Mouse (Mus musculus) frontal cortex, postnatal 14 days (tissue): ENCODE measurements around the gene Ralgps2.
A peak's percentile ranks its signal among the peaks of the same experiment; 100 is the strongest.

ENCODE experiments used
- DNase-seq, 2 experiments: peaks; one replicate each; pipeline ENCODE4 v3.0.0; 2022; ENCODE audit warnings: low spot score in 2 of 2

Gene Ralgps2

DNA sequence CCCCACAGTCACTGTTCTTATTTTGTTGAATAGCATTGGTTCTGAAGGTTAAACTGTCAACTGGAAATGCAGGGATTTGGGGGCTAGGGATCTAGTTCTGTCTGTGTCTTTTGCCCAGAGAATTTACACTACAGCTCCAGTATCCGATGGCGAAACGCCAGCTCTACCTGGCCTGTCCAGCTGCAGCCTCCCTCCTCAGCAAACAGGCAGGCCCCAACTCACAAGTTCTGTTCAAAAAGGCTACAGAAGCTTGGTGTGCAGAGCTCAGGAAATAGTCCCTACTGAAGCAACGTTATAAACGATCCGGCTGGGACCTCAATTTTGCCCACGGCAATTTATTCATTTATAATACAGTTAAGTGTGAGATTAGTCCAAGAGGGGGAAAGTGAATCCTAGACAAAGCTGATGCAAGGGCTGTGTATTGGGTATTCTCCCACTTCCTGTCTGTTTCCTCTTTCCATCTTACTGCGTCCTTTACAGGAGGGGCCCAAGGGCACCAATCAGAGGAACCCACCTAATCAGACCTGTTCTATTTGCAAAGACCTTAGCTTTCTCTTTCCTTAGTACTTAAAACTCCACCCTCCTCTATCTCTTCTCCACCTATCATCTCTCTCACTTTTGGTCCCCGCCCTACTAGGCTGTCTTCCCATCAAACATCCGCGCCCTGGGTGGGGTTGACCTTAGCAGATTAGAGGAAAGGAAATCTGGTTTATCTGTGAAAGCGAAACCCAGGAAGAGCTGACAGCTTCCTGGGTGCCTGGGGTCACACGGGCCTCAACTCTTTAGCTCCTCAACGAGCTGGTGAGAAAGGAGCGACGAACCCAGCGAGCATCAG, 16.7 kb upstream of the Ralgps2 start:
- no peak for DNase-seq

DNA sequence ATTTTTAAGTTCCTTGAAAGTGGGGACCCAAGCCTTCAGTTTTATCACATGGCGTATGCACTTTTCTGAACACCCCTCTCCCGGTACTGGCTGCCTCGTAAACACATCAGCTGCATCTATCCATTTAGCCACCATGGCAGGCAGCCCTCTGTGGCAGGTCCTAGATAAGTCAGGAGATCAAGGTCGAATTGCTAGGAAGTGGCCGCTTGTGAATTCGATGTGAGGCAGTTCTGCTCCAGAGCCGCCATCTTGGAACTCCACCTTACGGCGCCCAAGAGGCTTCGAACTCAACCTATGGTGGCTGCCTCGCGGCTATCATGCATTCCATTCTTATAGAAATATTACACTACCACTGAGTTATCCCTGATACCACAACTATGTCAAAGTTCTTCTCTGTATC, 14.8 kb upstream of the Ralgps2 start:
- DNase-seq, result no peak

DNA sequence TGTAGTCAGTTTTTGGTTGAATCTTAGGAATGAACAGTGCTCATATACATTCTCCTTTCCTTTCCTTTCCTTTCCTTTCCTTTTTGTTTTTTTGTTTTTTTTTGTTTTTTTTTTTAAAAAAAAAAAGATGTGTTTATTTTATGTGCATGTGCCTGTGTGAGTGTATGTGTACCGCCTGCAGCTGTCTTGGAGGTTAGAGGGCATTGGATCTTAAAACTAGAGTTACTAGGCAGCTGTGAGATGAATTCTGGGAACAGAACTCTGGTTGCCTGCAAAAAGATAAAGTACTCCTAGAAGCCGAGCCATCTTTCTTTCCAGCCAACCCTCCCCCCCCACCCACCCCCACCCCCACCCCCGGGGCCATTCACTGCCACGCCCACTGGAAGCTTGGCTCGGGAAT, 10.9 kb upstream of the Ralgps2 start:
- DNase-seq, result no peak

DNA sequence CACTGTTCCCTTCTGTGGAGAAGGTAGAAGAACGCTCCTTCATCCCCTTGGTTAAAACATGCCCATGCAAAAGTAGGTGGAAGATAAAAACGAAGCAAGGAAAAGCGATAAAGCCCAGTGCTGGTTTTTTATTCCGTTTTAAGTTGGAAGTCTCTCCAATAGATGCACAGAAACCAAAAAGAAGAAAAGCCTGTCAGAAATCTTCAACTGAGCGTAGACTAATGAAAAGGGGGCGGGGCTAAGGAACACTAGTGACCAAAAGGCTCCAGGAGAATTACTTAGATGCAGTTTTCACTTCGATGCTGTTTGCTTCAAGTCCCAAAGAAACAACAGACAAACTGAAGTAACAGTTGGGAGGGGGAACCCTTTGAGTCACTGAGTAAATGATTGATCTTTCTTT, 1.2 kb upstream of the Ralgps2 start:
- no peak for DNase-seq

- DNase-seq, result no peak
Observed at GRCm38 (mm10) chr1:156940142-156940522, 706 bp upstream of the Ralgps2 start.

- peak; percentile 67 to 75 for DNase-seq
Observed at GRCm38 (mm10) chr1:156938705-156939242, 652 bp downstream of the Ralgps2 start.

GRCm38 (mm10) chr1:156937436-156937835, 2.0 kb downstream of the Ralgps2 start:
- DNase-seq, result no peak

GRCm38 (mm10) chr1:156933712-156934111, 5.7 kb downstream of the Ralgps2 start:
- no peak for DNase-seq

- no peak for DNase-seq
Observed at GRCm38 (mm10) chr1:156932036-156932774, 7.2 kb downstream of the Ralgps2 start.

GRCm38 (mm10) chr1:156931106-156931870, 8.1 kb downstream of the Ralgps2 start:
- no peak for DNase-seq

DNA sequence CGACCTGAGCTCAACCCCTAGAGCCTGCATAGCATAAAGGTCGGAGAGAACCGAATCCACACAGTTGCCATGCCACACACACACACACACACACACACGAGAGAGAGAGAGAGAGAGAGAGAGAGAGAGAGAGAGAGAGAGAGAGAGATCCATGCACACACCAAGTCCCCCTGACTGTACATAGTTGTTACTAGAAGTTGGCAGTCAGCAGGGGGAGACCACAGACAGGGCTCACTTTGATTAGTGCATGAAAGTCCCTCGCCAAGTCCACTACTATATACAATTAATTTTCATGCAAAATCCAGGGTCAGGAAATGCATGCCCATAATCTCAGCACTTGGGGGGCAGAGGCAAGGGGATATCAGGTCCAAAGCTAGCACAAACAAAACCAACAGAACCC, 9.2 kb downstream of the Ralgps2 start:
- no peak for DNase-seq

- DNase-seq, result no peak
Observed at GRCm38 (mm10) chr1:156928255-156928654, 11.2 kb downstream of the Ralgps2 start.

DNA sequence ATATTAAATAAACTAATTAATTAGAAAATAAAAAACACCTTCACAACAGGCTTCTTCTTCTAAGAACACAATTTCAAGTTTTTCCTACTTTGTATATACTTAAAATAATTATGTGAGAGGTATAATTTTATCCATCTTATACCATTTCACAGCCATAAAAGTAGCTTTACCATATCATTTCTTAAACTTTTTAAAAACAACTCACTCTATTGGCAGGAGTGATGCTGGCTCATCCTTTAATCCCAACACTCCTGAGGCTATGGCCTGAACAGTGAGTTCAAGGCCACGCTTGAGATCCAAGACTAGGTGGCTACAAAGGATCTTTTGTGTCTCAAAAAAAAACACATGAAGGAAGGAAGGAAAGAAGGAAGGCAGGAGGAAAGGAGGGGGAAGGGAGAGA, 15.9 kb downstream of the Ralgps2 start:
- DNase-seq, result no peak

GRCm38 (mm10) chr1:156922921-156923320, 16.5 kb downstream of the Ralgps2 start:
- DNase-seq, result no peak

DNA sequence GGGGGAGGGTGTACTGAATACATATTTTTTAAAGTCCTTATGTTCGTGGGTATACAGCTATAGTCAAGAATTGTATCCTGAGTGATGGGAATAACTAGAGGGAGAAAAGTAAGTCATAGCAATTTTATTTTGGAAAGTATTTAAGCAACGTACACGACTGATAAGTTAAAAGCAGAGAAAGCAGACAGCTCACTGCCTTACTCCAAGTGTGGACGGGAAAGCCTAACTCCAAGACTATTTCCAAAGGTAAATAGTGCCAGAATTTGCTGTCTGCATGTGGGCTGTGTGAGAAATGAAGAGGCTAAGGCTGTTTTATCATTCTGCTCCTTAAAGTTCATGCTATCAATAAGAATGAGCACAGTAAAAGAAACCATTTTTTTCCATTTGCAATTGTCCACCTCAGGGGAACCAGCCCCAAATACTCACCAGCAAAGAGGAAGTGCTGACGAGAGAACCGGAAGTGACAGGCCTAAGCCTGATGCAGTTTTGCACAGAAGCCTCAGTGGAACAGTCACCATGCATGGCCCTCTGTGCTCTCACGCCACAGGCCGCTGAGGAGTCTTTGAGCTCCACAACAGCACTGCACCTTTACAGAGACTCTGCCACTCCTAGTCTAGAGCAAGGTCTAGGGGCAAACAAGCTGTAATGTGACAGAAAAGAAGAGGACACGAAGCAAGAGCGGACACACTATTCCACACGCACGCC, 18.0 kb downstream of the Ralgps2 start:
- DNase-seq, result no peak

DNA sequence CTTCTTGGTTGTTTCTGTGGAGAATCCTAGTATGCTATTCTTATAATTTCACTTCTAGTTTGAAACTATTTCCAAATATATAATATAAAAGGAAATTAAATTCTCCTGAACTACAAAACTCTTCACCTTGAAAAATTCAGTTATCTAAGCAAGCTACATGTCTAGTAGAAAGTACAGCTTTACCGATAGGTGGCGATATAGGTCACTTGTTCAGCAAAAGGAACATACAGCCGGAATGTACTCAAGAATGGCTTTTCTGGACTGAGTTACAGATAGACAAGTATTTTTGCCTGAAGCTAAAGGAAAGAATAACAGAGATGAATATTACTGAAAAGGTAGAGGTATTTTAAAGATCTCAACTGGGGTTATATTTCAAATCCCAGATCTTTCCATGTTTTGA, 22.0 kb downstream of the Ralgps2 start:
- no peak for DNase-seq

GRCm38 (mm10) chr1:156916361-156916760, 23.1 kb downstream of the Ralgps2 start:
- DNase-seq, result no peak

DNA sequence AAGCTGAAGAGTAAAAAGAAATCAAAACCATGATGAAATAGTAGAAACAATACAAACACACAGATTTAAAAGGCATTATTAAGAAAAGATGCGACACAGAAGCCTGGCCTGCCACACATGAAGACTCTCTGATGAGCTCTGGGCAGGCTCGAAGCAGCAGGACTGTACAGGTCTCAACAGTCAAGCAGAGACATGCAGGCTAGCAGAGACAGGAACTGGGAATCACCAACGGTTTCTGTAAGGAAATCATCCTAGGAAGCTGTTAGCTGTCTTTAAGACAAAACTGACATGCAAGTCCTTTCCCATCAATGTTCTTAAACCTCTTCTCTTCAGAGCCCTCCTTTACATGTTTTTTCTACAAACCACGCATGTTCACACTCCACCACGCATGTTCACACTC, 24.5 kb downstream of the Ralgps2 start:
- DNase-seq, result no peak

DNA sequence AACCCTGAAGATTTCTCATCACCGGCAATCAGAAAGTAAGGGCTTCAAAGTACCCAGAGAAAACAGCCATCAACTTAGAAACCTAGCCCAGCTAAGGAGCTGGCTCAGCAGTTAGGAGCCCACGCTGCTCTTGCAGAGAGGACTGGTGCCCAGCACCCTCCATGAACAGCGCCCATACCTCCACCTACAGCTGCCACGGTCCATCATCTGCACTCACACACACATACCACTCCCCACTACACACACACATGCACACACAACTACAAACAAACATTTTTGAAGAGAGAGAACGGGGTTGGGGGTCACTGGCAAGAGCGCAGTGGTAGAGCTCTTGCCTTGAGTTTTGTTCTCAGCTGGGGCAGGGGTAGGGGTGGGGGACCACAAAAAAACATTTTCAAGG, 26.2 kb downstream of the Ralgps2 start:
- DNase-seq, result no peak

DNA sequence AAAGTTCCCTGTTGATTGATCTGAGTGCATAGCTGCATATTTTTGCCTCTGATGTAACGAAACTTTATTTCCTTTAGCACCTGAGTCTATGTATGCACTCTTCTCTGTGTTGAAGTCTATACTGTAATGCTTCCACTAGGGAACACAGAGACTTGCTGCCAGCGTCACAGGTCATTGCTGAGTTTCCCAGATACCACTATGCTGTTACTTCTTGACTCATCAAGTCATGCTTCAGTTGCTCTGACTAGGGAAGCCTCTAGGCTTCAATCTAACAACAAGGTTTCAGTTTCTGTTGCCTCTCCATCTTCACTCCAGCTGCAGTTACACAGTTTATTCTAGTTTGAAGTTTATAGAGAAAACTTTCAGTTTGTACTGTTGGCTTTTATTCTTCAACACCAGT, 28.5 kb downstream of the Ralgps2 start:
- DNase-seq, result no peak

DNA sequence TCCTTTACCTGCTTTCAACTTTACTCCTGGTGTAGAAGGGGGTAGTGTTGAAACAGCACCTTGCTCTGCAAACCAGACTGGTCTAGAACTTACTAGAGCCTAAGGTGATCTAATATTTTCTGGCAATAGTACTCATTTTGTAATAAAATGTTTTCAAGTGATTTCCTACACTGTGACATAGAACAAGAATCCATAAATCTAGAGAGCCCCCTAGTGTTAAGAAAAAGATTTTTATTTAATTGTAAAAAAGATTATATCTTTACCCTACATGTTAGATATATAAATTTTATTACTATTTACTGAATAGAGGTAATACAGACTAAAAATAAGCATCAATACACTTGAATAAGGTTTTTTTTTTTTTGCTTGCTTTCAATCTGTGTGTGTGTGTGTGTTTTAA, 29.6 kb downstream of the Ralgps2 start:
- no peak for DNase-seq

DNA sequence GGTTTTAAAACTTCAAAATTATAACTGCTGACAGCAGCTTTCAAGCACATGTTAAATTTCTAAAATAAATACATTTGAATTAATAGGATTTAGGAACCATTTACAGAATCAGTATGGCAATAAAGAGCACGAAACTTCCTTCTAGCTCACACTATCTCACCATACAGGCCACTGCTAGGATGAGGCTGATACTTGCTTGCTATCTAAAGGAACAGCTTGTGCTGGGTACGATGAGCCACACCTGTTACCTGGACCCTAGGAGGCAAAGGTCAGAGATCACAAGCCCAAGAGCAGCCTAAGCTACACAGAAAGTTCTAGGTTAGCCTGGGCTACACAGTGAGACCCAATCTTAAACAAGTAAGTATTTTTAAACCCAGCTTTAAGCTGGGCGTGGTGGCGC, 30.2 kb downstream of the Ralgps2 start:
- DNase-seq, result no peak
